Mouse (Mus musculus) fat pad, adult 2 months (tissue): Measurements from ENCODE around the gene Gm21650.
"Not testable (repeated sequence)": the region's sequence is repeated elsewhere in the genome, so short reads cannot be mapped to it uniquely, and the experiment has no call there.

Experiments
- DNase-seq: peaks from one replicate; pipeline ENCODE4 v3.0.0-alpha.2; 2011; ENCODE audit warnings: low read depth, low spot score; ENCODE audit errors: extremely low read depth

The Gm21650 gene

GRCm38 (mm10) chrY:77692508-77692907 lies at the start of gene Gm21650:
Gene Gm21650, plus strand, starts transcription at chrY:77692808.
- DNase-seq, result not testable (repeated sequence)
